ENCODE assay signal across 13 mouse cellular contexts in the genomic region with DNA sequence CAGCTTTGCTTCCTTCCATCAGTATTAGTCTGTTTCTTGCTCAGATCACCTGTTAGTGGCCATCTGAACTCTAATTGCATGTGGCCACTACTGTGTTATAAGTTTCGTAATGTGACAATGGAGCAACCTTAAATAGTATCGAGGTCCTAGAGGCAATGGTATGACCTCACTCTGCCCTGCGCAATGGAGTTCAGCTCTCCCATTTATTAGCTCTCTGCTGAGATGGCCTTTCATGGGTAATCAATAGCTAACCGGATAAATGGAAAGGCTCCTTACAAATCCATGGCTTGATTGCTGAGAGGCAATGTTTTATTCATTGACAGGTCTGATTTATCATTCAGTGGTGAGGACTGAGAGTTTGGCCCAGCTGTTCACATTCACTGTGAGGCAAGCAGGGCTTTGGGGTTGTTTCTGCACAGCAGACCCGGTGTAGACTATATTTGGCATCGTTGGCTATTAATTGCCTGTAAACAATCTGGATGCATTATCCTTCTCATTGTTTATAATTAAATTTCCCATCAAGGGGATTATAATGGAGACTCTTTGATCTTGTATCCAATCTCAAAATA.
"Had no signal": no experiment of that assay in that cellular context is flagged by ENCODE, and none has a peak within 500 bp of the region (broad histone marks: within the 10 kb centered on the region; RNA-seq: fewer than 3 reads in every experiment).

No protein-coding gene starts in this region.

- ATAC-seq: lung, postnatal 0 days; midbrain, embryonic 16.5 days had no signal

- H3K4me3 ChIP-seq: layer of hippocampus, adult 2 months; limb, embryonic 13.5 days; midbrain, embryonic 10.5 days had no signal

- H3K36me3 ChIP-seq: limb, embryonic 13.5 days; midbrain, embryonic 10.5 days had no signal

- H3K9ac ChIP-seq: limb, embryonic 13.5 days; liver, embryonic 14.5 days had no signal

- H3K4me1 ChIP-seq: limb, embryonic 13.5 days had no signal

- H3K9me3 ChIP-seq: limb, embryonic 13.5 days; midbrain, embryonic 10.5 days had no signal

- H3K27me3 ChIP-seq: limb, embryonic 13.5 days had no signal

- DNase-seq: kidney, postnatal 10 days; kidney, postnatal 4 days; left cerebral cortex, postnatal 4 days; lung, adult 18-20 months; lung, postnatal 36 days; thymus, postnatal 4 days had no signal

- H3K27ac ChIP-seq: layer of hippocampus, adult 2 months; limb, embryonic 13.5 days; liver, embryonic 14.5 days; midbrain, embryonic 10.5 days; stomach, postnatal 0 days had no signal

- H3K4me2 ChIP-seq: limb, embryonic 13.5 days had no signal
